Mouse (Mus musculus) thymus, postnatal 36 days (tissue): Measurements from ENCODE around the gene Mpnd.
"Not testable (repeated sequence)": the region's sequence is repeated elsewhere in the genome, so short reads cannot be mapped to it uniquely, and the experiment has no call there.

Experiments
- DNase-seq, 2 experiments: peaks; one replicate each; pipeline ENCODE4 v3.0.0; 2022; ENCODE audit warnings: mixed read lengths in 2 of 2

Mpnd gene

DNA sequence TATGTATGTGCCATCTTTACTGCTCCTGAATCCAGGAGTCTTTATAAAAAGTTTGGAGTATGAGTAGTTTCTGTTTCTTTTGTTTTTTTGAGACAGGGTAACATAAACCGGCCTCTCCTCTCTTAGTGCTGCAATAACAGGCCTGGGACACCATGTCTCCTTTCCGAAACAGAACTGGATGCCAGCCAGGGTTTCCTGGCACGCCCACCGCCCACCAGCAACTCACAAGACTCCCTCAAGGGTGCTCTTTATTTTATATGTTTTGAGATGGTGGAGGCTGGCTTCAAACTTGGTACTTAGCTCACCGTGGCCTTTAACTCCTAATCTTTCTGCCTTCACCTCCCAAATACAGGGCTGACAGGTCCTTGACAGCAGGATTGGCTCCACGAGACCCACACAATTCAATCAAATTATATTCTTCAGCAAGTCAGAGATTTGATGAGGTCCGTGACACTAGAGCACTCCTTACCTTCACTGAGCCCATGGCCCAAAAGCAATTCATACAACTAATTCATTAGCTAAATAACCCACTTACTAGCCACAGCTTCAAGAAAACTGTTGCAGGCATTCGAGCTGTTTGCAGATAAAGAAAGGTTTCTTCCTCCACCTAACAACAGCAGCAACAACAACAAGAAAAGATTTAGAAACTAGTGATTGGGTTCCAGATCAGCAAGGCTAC, 33.2 kb downstream of the Mpnd start:
- no peak for DNase-seq

DNA sequence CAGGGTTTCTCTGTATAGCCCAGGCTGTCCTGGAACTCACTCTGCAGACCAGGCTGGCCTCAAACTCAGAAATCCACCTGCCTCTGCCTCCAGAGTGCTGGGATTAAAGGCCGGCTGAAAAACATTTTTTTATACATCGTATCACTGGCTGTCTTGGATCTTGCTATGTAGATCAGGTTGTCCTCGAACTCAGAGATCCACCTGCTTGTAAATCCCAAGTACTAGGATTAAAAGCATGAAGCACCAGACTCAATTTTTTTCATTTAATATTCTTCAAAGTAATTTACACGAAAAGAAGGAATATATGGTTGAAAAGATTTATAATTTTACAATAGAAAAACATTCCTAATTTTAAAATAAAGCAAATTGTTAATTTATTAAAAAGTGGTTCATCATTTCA, 33.8 kb downstream of the Mpnd start:
- no peak for DNase-seq

DNA sequence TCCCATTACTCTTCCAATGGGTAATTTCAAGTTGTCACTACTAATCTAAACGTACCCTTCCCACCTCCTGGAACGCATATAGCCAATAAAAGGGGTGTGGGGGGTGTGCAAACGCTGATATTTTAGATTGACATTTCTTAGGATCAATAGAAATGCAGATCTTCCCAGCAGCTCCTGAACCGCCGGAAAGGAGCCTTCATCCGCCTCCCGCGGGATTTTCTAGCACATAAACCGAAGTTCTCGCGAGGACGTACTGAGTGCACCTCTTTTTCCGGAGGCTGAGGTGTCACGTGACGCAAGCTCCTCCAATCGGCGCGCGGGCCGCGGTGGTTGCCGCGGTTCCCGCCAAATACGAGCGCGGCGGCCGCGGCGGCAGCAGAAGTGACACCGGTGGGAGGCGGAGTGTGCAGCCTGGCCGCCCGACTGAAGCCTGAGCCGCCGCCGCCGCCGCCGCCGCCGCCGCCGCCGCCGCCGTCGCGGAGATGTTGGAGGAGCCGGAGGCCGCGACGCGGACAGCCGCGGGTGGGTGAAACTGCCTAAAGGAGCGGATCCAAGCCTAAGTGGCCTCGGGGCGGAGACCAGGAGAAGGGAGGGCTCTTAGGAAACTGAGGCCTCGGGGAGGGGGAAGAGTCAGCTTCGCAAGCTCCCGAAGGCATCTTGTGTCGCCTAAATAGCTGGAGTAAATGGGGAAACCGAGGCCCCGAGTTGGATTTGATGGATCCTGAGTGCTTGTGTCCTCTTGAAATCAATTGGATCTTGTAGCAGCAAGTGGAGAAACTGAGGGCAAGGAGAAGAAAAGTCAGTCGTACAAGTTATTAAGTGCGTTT, 34.7 kb downstream of the Mpnd start, which contains the start of gene Chaf1a:
Gene Chaf1a (plus strand): TSS at position 410 of the 827 bp plus-strand sequence.
- peak; percentile 93 to 96 for DNase-seq

DNA sequence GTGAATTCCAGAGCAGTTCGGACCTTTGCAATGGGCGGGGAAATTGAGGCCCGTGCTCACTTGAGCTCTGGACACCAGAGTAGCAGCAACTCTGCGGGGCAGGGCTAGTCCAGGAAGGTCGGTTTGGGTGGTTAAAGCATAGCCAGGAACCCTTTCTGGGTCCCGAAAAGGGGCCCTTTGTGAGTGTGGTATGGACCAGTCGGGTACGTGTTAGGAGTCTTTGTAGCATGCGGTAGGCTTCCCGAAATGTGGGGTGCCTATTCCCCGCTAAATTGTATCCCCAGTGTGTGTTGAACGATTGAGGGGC, 35.3 kb downstream of the Mpnd start:
- no peak for DNase-seq

DNA sequence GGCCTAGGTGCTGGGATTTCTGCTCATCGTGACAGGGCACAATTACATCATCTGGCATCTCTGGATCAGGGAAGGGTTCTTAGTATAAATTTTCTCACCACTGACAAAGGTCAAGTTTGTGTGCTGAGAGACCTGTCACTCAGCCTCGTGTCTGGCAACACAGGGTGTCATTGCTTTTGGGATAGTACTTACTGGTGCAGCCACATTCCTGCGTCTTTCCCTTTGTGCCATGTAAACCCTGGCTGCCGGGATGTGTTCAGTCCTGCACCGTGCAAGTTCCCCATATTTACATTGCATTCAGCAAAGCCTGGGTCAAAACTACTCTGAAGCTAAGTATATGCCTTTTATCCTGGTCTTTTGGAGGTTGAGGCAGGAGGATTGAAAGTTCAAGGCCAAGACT, 45.9 kb downstream of the Mpnd start:
- DNase-seq, result no peak

DNA sequence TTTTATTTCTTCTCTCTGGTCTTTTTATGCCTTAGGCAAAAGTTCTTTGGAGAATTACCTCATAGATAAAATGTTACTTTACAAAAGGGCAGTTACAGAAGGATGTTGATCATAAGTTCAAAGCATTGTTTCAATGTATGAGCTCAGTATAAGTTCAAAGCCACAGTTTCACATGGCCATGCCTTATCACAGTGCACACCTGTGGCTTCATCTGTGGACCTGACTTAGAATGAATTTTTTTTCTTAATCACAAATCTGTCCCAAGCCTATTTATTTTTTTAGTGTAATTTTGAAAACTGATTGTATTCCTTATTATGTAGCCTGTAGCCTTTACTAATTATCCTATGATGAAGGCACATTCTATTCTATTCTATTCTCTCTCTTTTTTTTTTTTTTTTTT, 49.4 kb downstream of the Mpnd start:
- DNase-seq, result no peak

DNA sequence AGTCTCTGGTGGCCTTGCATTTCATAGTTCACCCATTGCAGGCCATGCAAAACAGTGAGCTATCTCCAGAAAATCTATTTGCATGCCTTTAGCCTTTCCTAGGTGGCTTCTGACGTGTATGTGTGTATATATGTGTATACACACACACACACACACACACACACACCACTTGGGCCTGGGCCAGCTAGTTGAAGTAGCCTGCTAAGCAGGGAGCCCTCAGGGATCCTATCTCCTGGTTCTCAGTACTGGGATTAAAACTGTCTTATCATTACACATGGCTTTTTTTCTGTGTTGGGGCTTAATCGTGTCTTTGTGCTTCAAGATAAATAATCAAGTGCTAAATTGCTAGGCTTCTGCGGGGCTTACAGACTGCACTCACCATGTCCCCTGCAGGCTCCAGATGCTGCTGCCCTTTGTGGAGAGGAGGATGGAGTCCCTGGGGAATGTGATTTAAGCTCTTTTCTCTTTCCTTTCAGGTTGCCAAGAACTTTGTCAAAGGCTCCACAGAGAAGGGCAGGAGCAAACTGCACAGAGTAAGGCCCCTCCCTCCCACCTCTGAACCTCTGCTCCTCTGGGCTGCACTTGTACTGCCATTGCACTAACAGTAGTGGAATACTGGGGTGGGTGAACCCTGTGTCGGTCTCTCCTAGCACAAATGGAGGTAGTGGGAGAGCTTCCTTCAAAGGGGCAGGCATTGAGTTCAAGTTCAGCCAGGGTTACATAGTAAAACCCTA, 50.6 kb downstream of the Mpnd start:
- no peak for DNase-seq

DNA sequence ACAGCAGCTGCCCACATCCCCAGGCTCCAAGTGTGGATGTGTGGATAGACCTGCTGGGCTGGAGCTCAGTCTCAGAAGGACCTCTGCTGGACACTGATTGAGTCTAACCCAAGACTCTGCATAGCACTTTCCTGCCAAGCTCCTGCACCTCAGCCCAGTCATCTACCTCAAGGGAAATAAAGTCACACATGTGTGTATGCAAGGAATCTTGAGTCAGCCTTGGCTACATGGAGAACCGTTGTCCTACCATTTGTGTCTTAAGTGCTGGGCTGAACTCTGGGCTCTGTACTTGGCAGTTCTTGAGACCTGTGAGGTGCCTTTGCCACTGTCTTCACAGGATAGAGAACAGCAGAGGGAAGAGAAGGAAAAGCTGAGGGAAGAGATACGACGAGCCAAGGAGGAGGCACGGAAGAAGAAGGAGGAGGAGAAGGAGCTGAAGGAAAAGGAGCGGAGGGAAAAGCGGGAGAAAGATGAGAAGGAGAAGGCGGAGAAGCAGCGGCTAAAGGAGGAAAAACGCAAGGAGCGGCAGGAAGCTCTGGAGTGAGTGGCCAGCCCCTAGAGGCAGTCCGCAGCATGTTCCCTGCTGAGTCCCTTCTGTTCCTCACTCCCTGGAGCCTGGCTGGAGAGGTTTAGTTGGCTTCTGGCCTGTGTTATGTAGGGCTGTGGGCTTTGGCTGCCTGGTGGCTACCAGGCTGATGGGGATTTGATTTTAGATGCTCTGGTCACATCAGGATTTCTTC, 52.0 kb downstream of the Mpnd start:
- DNase-seq, result no peak

DNA sequence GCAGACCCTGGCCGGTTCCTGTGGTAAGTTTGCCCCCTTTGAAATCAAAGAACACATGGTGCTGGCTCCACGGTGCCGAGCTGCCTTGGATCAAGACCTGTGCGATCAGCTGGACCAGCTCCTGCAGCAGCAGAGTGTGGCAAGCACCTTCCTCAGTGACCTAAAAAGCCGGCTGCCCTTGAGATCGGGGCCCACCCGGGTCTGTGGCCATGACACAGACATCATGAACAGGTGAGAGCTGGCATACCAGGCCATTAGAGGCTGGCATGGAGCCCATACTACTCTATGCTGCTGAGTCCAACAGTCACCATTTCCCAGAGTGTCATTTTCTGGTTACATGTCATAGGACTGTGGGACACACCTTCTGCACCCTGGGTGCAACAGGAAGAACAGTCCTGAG, 56.6 kb downstream of the Mpnd start:
- DNase-seq, result no peak

DNA sequence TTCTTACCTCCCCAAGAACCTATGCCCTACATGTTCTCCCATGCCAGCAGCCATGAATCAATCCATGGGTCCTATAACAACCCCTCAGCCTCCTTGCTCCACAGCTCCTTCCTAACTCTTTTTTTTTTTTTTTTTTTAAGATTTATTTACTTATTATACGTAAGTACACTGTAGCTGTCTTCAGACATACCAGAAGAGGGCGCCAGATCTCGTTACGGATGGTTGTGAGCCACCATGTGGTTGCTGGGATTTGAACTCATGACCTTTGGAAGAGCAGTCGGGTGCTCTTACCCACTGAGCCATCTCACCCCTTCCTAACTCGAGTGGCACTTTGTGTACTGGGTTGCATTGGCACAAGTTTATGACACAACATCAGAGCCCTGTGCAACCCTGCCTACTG, 60.2 kb downstream of the Mpnd start:
- not testable (repeated sequence) for DNase-seq
